Mouse (Mus musculus): ENCODE data around the gene Icosl. TPM values are rescaled to one million over a fixed set of nuclear protein-coding genes. Genes with fewer than 3 reads are reported as not detected.

Icosl gene
- polyA plus RNA-seq, 1 experiment: 5.5 TPM

GRCm38 (mm10) chr10:78042096-78042495, 27.0 kb upstream of the Icosl start:
- H3K4me1 ChIP-seq (ENCODE audit: control insufficient read depth, insufficient read depth, low read length): no peaks in the 10 kb centered on the region; the same call in 1 of the 2 replicates
- WGBS: 89% methylated on average over 7 of the region's 7 CpGs
- TF ChIP-seq CTCF (IDR thresholded peaks at IDR 0.05; ENCODE audit: borderline replicate concordance, insufficient read depth, low read depth, low read length): no peak
- no peak for TF ChIP-seq POLR2A (IDR thresholded peaks at IDR 0.05; ENCODE audit: borderline replicate concordance, insufficient read depth, low read length)

GRCm38 (mm10) chr10:78042697-78043405, 26.3 kb upstream of the Icosl start:
- H3K4me1 ChIP-seq (ENCODE audit: control insufficient read depth, insufficient read depth, low read length): no peaks in the 10 kb centered on the region; the same call in 1 of the 2 replicates
- no peak overlapping the region for H3K4me3 ChIP-seq (replicated peaks; ENCODE audit: insufficient read depth, low read depth, low read length)
- 57% methylated on average over 14 of the region's 14 CpGs for WGBS
- no peaks in the 10 kb centered on the region for H3K27me3 ChIP-seq (ENCODE audit: control insufficient read depth, insufficient read depth, low read length)
- TF ChIP-seq CTCF (IDR thresholded peaks at IDR 0.05; ENCODE audit: borderline replicate concordance, insufficient read depth, low read depth, low read length): no peak
- no peak for TF ChIP-seq POLR2A (IDR thresholded peaks at IDR 0.05; ENCODE audit: borderline replicate concordance, insufficient read depth, low read length)
- no peak overlapping the region for H3K27ac ChIP-seq (ENCODE audit: insufficient read depth, low read length)
- no peak for DNase-seq

More at GRCm38 (mm10) chr10:78042096-78042495, 27.0 kb upstream of the Icosl start:
- no peak overlapping the region for H3K4me3 ChIP-seq (replicated peaks; ENCODE audit: insufficient read depth, low read depth, low read length)
- DNase-seq: no peak
- H3K27ac ChIP-seq (ENCODE audit: insufficient read depth, low read length): no peak overlapping the region
- H3K27me3 ChIP-seq (ENCODE audit: control insufficient read depth, insufficient read depth, low read length): no peaks in the 10 kb centered on the region

GRCm38 (mm10) chr10:78043406-78043836, 25.7 kb upstream of the Icosl start, which contains the start of gene Aire:
Gene Aire (minus strand): TSS chr10:78043610.
- TF ChIP-seq POLR2A (IDR thresholded peaks at IDR 0.05; ENCODE audit: borderline replicate concordance, insufficient read depth, low read length) (no peak), CTCF (IDR thresholded peaks at IDR 0.05; ENCODE audit: borderline replicate concordance, insufficient read depth, low read depth, low read length) (peak; percentile 65)
- Histone ChIP-seq H3K27me3 (ENCODE audit: control insufficient read depth, insufficient read depth, low read length) (no peaks in the 10 kb centered on the region), H3K27ac (ENCODE audit: insufficient read depth, low read length) (no peak within 1 kb of the TSS), H3K4me1 (ENCODE audit: control insufficient read depth, insufficient read depth, low read length) (no peaks in the 10 kb centered on the region; the same call in 1 of the 2 replicates), H3K4me3 (replicated peaks; ENCODE audit: insufficient read depth, low read depth, low read length) (no peak within 1 kb of the TSS)
- WGBS: 4% methylated on average over 27 of the region's 27 CpGs
- DNase-seq: peak; percentile 41 to 52

GRCm38 (mm10) chr10:78044531-78044930, 24.6 kb upstream of the Icosl start:
- TF ChIP-seq CTCF (IDR thresholded peaks at IDR 0.05; ENCODE audit: borderline replicate concordance, insufficient read depth, low read depth, low read length) (no peak), POLR2A (IDR thresholded peaks at IDR 0.05; ENCODE audit: borderline replicate concordance, insufficient read depth, low read length) (no peak)
- WGBS: 62% methylated on average over 1 of the region's 1 CpGs

GRCm38 (mm10) chr10:78046388-78046787, 22.7 kb upstream of the Icosl start:
- WGBS: 89% methylated on average over 4 of the region's 4 CpGs
- Histone ChIP-seq H3K27ac (ENCODE audit: insufficient read depth, low read length) (no peak overlapping the region), H3K27me3 (ENCODE audit: control insufficient read depth, insufficient read depth, low read length) (no peaks in the 10 kb centered on the region), H3K4me1 (ENCODE audit: control insufficient read depth, insufficient read depth, low read length) (no peaks in the 10 kb centered on the region), H3K4me3 (replicated peaks; ENCODE audit: insufficient read depth, low read depth, low read length) (no peak overlapping the region)
- no peak for TF ChIP-seq POLR2A (IDR thresholded peaks at IDR 0.05; ENCODE audit: borderline replicate concordance, insufficient read depth, low read length)
- no peak for TF ChIP-seq CTCF (IDR thresholded peaks at IDR 0.05; ENCODE audit: borderline replicate concordance, insufficient read depth, low read depth, low read length)
- no peak for DNase-seq

More at GRCm38 (mm10) chr10:78044531-78044930, 24.6 kb upstream of the Icosl start:
- no peaks in the 10 kb centered on the region for H3K27me3 ChIP-seq (ENCODE audit: control insufficient read depth, insufficient read depth, low read length)
- no peaks in the 10 kb centered on the region; the same call in 1 of the 2 replicates for H3K4me1 ChIP-seq (ENCODE audit: control insufficient read depth, insufficient read depth, low read length)
- no peak overlapping the region for H3K4me3 ChIP-seq (replicated peaks; ENCODE audit: insufficient read depth, low read depth, low read length)
- DNase-seq: no peak
- no peak overlapping the region for H3K27ac ChIP-seq (ENCODE audit: insufficient read depth, low read length)

- H3K4me1 ChIP-seq (ENCODE audit: control insufficient read depth, insufficient read depth, low read length): no peaks in the 10 kb centered on the region
- no peak for DNase-seq
- H3K27ac ChIP-seq (ENCODE audit: insufficient read depth, low read length): no peak overlapping the region
- TF ChIP-seq CTCF (IDR thresholded peaks at IDR 0.05; ENCODE audit: borderline replicate concordance, insufficient read depth, low read depth, low read length) (no peak), POLR2A (IDR thresholded peaks at IDR 0.05; ENCODE audit: borderline replicate concordance, insufficient read depth, low read length) (no peak)
- H3K27me3 ChIP-seq (ENCODE audit: control insufficient read depth, insufficient read depth, low read length): no peaks in the 10 kb centered on the region
- H3K4me3 ChIP-seq (replicated peaks; ENCODE audit: insufficient read depth, low read depth, low read length): no peak overlapping the region
- WGBS: 81% methylated on average over 10 of the region's 10 CpGs
Measured at GRCm38 (mm10) chr10:78048061-78048730, 20.9 kb upstream of the Icosl start.

GRCm38 (mm10) chr10:78049519-78050035, 19.5 kb upstream of the Icosl start:
- 68% methylated on average over 11 of the region's 11 CpGs for WGBS

More at GRCm38 (mm10) chr10:78049519-78050035, 19.5 kb upstream of the Icosl start:
- H3K4me3 ChIP-seq (replicated peaks; ENCODE audit: insufficient read depth, low read depth, low read length): no peak overlapping the region
- DNase-seq: no peak
- no peaks in the 10 kb centered on the region for H3K27me3 ChIP-seq (ENCODE audit: control insufficient read depth, insufficient read depth, low read length)
- no peak overlapping the region for H3K27ac ChIP-seq (ENCODE audit: insufficient read depth, low read length)
- no peaks in the 10 kb centered on the region for H3K4me1 ChIP-seq (ENCODE audit: control insufficient read depth, insufficient read depth, low read length)
- TF ChIP-seq POLR2A (IDR thresholded peaks at IDR 0.05; ENCODE audit: borderline replicate concordance, insufficient read depth, low read length): no peak
- no peak for TF ChIP-seq CTCF (IDR thresholded peaks at IDR 0.05; ENCODE audit: borderline replicate concordance, insufficient read depth, low read depth, low read length)

Data from cerebellum, adult 2 months (tissue).